Mouse (Mus musculus): ENCODE measurements at regions not wholly inside any gene's neighbourhood (a gene's known extent, or its start where the extent isn't known, plus 50 kb on each side); places are given as distances from the start of the nearest gene placed in this dataset.
"Not testable (repeated sequence)": the region's sequence is repeated elsewhere in the genome, so short reads cannot be mapped to it uniquely, and the experiment has no call there.

GRCm38 (mm10) chr17:69821473-69821872, 147.4 kb upstream of the Dlgap1 start:
- no peak for DNase-seq

GRCm38 (mm10) chr17:69821901-69822300, 147.0 kb upstream of the Dlgap1 start:
- no peak for DNase-seq

GRCm38 (mm10) chr17:69822921-69823320, 146.0 kb upstream of the Dlgap1 start:
- DNase-seq, result no peak

DNA sequence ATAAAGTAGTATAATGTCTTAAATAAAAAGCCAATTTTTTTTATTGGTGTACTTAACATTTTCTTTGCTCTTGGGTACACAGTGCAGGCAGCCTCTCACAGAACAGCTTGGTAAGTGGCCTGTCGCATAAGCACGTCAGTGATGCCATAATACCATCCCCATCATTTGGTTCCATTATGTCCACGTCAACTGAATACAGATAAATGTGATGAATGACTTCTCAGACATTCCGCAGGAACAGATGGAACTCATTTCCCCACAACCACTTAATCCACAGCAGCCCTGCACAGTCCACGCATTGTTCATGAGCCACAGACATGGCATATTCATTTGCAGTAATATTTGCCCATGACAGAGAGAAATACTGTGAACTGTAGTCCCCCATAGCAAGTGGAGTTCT, 127.6 kb upstream of the Dlgap1 start:
- no peak for DNase-seq

- DNase-seq, result no peak
Observed at GRCm38 (mm10) chr17:69848306-69848705, 120.6 kb upstream of the Dlgap1 start.

DNA sequence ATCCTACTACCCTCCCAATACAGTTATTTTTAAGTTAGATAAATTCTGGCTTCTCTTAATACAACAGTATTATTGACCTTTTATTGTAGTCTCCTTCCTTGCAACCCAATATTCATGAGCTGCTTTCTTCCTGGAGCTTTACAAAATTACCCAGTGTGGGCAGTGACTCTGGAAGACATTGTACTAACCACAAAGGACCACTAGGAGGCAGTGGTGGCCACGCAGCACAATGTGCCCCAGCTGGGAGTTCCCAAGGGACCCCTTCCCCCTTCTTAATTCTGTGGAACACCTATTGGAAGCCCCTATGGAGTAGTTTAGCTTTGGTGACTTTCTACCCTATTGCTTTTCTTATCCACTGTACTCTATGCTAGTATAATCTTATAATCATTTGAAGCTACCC, 118.8 kb upstream of the Dlgap1 start:
- DNase-seq, result no peak

- not testable (repeated sequence) for DNase-seq
Observed at GRCm38 (mm10) chr17:69879958-69880357, 88.9 kb upstream of the Dlgap1 start.

DNA sequence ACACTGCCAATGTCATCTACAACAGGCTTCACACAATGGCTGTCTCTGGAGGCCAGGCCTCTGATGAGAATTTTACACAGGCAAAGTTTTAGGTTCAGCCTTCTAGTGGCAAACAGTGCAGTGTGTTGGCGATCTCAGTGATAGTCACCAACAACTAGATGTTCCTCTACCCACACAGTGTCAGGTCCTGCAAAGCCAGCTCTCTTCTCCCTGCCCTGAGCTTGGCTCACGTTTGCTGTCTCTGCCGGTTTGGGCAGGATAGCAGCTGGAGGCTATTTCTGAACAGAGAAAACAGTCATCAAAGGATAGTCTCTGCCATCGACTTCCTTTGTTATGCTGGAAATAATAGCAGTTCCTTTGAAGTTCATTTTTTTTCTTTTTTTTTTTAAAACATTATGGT, 74.9 kb upstream of the Dlgap1 start:
- no peak for DNase-seq

Data from adrenal gland, adult 2 months (tissue).